Mouse (Mus musculus): ENCODE measurements around the gene Plbd1.

DNA sequence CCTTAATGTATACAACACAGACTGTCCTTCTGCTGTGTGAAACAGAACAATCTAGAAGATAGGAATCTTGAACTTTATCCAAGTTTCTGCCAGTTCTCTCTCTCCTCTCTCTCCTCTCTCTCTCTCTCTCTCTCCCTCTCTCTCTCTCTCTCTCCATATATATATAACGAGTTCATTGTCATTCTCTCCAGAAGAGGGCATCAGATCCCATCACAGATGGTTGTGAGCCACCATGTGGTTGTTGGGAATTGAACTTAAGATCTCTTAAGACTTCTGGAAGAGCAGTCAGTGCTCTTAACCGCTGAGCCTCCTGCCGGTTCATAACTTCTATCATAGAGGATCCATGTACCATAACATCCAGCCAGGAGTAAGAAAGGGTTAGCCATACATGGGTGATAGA is 26.7 kb downstream of the Plbd1 start:
- TF ChIP-seq CTCF (IDR thresholded peaks at IDR 0.05; ENCODE audit: low read depth) (peak; percentile 39; the same call in 1 of the 2 replicates), EP300 (optimal IDR thresholded peaks at IDR 0.05) (no peak)

Data from stomach, postnatal 0 days (tissue).